In genomic region chrX:73738155-73738554, GRCm38 (mm10) we compare ENCODE assay signal across 1 mouse cellular context.
TF ChIP-seq lines count a peak whose summit lies in the region.

No protein-coding gene starts in this region.

TF ChIP-seq in CH12.LX, 34 proteins besides CTCF, POLR2A, EP300 and RAD21:
- TF ChIP-seq TBP (conservative IDR thresholded peaks at IDR 0.05; ENCODE audit: low read depth, low read length): no peak
- no peak for TF ChIP-seq JUN (IDR thresholded peaks at IDR 0.05; ENCODE audit: insufficient read depth, low read depth, low read length)
- TF ChIP-seq CHD1 (IDR thresholded peaks at IDR 0.05; ENCODE audit: low read depth, low read length): no peak
- TF ChIP-seq MEF2A (IDR thresholded peaks at IDR 0.05; ENCODE audit: borderline replicate concordance, low read depth, low read length): no peak
- TF ChIP-seq NELFE (IDR thresholded peaks at IDR 0.05; ENCODE audit: low read depth, low read length): no peak
- TF ChIP-seq MAFK (IDR thresholded peaks at IDR 0.05; ENCODE audit: insufficient replicate concordance, low read length): no peak
- TF ChIP-seq ELF1 (IDR thresholded peaks at IDR 0.05; ENCODE audit: low read depth, low read length): no peak
- no peak for TF ChIP-seq POLR2AphosphoS2 (IDR thresholded peaks at IDR 0.05; ENCODE audit: low read depth, low read length)
- TF ChIP-seq ZKSCAN1 (IDR thresholded peaks at IDR 0.05; ENCODE audit: borderline replicate concordance, low read depth, low read length): no peak
- TF ChIP-seq CHD2 (IDR thresholded peaks at IDR 0.05; ENCODE audit: low read length): no peak
- no peak for TF ChIP-seq TCF12 (IDR thresholded peaks at IDR 0.05; ENCODE audit: low read depth, low read length)
- no peak for TF ChIP-seq ETS1 (conservative IDR thresholded peaks at IDR 0.05; ENCODE audit: low read depth, low read length)
- TF ChIP-seq SMC3 (IDR thresholded peaks at IDR 0.05; ENCODE audit: low read depth, low read length): no peak
- TF ChIP-seq GABPA (IDR thresholded peaks at IDR 0.05; ENCODE audit: insufficient replicate concordance, low read depth, low read length): no peak
